Comparison of ENCODE assay signal across 26 mouse cellular contexts in genomic region chr10:79584426-79584825, GRCm38 (mm10). TPM values are rescaled to one million over a fixed set of nuclear protein-coding genes. Genes with fewer than 3 reads are reported as not detected.
DNase-seq lines count a peak whose midpoint lies in the region; ATAC-seq and TF ChIP-seq lines count a peak whose summit lies in the region.
"Had no signal": no experiment of that assay in that cellular context is flagged by ENCODE, and none has a peak within 500 bp of the region (broad histone marks: within the 10 kb centered on the region; RNA-seq: fewer than 3 reads in every experiment).

No protein-coding gene starts in this region.

- no peaks in the 10 kb centered on the region for H3K4me1 ChIP-seq in forebrain, embryonic 11.5 days (replicated peaks; ENCODE audit: control insufficient read depth, insufficient read depth, low read length)
- H3K4me1 ChIP-seq in forebrain, postnatal 0 days (ENCODE audit: insufficient read depth), result no peaks in the 10 kb centered on the region
- H3K4me1 ChIP-seq in midbrain, embryonic 11.5 days (ENCODE audit: control insufficient read depth, insufficient read depth, low read length), result no peaks in the 10 kb centered on the region
- no peaks in the 10 kb centered on the region for H3K4me1 ChIP-seq in midbrain, postnatal 0 days (ENCODE audit: insufficient read depth, low read length)
- H3K4me1 ChIP-seq: embryonic facial prominence, embryonic 15.5 days; forebrain, embryonic 10.5 days; forebrain, embryonic 15.5 days; heart, embryonic 15.5 days; hindbrain, embryonic 10.5 days had no signal

- H3K9ac ChIP-seq in forebrain, embryonic 11.5 days (ENCODE audit: low read length), result no peak overlapping the region
- no peak overlapping the region for H3K9ac ChIP-seq in forebrain, postnatal 0 days
- no peak overlapping the region for H3K9ac ChIP-seq in midbrain, embryonic 11.5 days (ENCODE audit: low read length)
- H3K9ac ChIP-seq in midbrain, postnatal 0 days (replicated peaks; ENCODE audit: low read length, poor library complexity, severe bottlenecking), result no peak overlapping the region
- H3K9ac ChIP-seq: embryonic facial prominence, embryonic 15.5 days; forebrain, embryonic 15.5 days; heart, embryonic 15.5 days; hindbrain, embryonic 14.5 days had no signal

- no peak for TF ChIP-seq CTCF in forebrain, postnatal 0 days (IDR thresholded peaks at IDR 0.05; ENCODE audit: low read depth)
- no peak for TF ChIP-seq CTCF in midbrain, postnatal 0 days (IDR thresholded peaks at IDR 0.05)

- no peak overlapping the region for H3K27ac ChIP-seq in forebrain, embryonic 11.5 days (ENCODE audit: low read depth, low read length)
- H3K27ac ChIP-seq in forebrain, postnatal 0 days (ENCODE audit: low read depth, low read length), result no peak overlapping the region
- no peak overlapping the region for H3K27ac ChIP-seq in midbrain, embryonic 11.5 days (ENCODE audit: low read depth, low read length)
- no peak overlapping the region for H3K27ac ChIP-seq in midbrain, postnatal 0 days (ENCODE audit: low read depth, low read length)
- H3K27ac ChIP-seq: embryonic facial prominence, embryonic 15.5 days; forebrain, embryonic 10.5 days; forebrain, embryonic 15.5 days; heart, embryonic 15.5 days; hindbrain, embryonic 10.5 days; hindbrain, embryonic 14.5 days had no signal

- no peak for ATAC-seq in forebrain, embryonic 11.5 days (replicated peaks; ENCODE audit: low FRiP score)
- no peak for ATAC-seq in forebrain, postnatal 0 days
- ATAC-seq in midbrain, embryonic 11.5 days (ENCODE audit: low FRiP score), result no peak
- no peak for ATAC-seq in midbrain, postnatal 0 days (ENCODE audit: low FRiP score)
- ATAC-seq in neutrophil, adult 5-6 weeks (ENCODE audit: extremely low read depth, insufficient number of reproducible peaks, low FRiP score, poor library complexity, severe bottlenecking), result peak; percentile 33; the same call in 1 of the 2 replicates
- ATAC-seq: forebrain, embryonic 15.5 days had no signal

- WGBS in forebrain, embryonic 11.5 days, result 84% methylated on average over 9 of the region's 9 CpGs
- WGBS in forebrain, postnatal 0 days, result 85% methylated on average over 9 of the region's 9 CpGs
- WGBS in midbrain, embryonic 11.5 days, result 89% methylated on average over 9 of the region's 9 CpGs
- 84% methylated on average over 9 of the region's 9 CpGs for WGBS in midbrain, postnatal 0 days

- peaks cover 2% of the 10 kb centered on the region; the same call in 1 of the 2 replicates for H3K27me3 ChIP-seq in forebrain, embryonic 11.5 days (ENCODE audit: control insufficient read depth, insufficient read depth, low read length)
- H3K27me3 ChIP-seq in forebrain, postnatal 0 days (ENCODE audit: insufficient read depth, low read length), result no peaks in the 10 kb centered on the region
- H3K27me3 ChIP-seq in midbrain, embryonic 11.5 days (ENCODE audit: control insufficient read depth, insufficient read depth, low read length), result no peaks in the 10 kb centered on the region
- H3K27me3 ChIP-seq in midbrain, postnatal 0 days (ENCODE audit: insufficient read depth, low read length), result no peaks in the 10 kb centered on the region
- H3K27me3 ChIP-seq: embryonic facial prominence, embryonic 15.5 days; forebrain, embryonic 15.5 days had no signal

- no peaks in the 10 kb centered on the region for H3K36me3 ChIP-seq in forebrain, embryonic 11.5 days (ENCODE audit: control insufficient read depth, insufficient read depth, low read length)
- no peaks in the 10 kb centered on the region for H3K36me3 ChIP-seq in forebrain, postnatal 0 days (ENCODE audit: insufficient read depth)
- H3K36me3 ChIP-seq in midbrain, embryonic 11.5 days (ENCODE audit: control insufficient read depth, insufficient read depth, low read length), result no peaks in the 10 kb centered on the region; the same call in 1 of the 2 replicates
- H3K36me3 ChIP-seq in midbrain, postnatal 0 days (ENCODE audit: insufficient read depth, low read length), result no peaks in the 10 kb centered on the region
- H3K36me3 ChIP-seq: embryonic facial prominence, embryonic 15.5 days; forebrain, embryonic 10.5 days; forebrain, embryonic 15.5 days; heart, embryonic 15.5 days; hindbrain, embryonic 10.5 days had no signal

- H3K9me3 ChIP-seq in forebrain, embryonic 11.5 days (ENCODE audit: control insufficient read depth, low read length), result no peaks in the 10 kb centered on the region
- H3K9me3 ChIP-seq in forebrain, postnatal 0 days (ENCODE audit: low read length), result no peaks in the 10 kb centered on the region
- no peaks in the 10 kb centered on the region for H3K9me3 ChIP-seq in midbrain, embryonic 11.5 days (ENCODE audit: control insufficient read depth, low read length)
- H3K9me3 ChIP-seq in midbrain, postnatal 0 days (ENCODE audit: low read length), result no peaks in the 10 kb centered on the region
- H3K9me3 ChIP-seq: embryonic facial prominence, embryonic 15.5 days; forebrain, embryonic 10.5 days; forebrain, embryonic 15.5 days; heart, embryonic 15.5 days; hindbrain, embryonic 10.5 days had no signal

- no peak overlapping the region for H3K4me3 ChIP-seq in forebrain, embryonic 11.5 days (ENCODE audit: low read depth, low read length)
- H3K4me3 ChIP-seq in forebrain, postnatal 0 days (ENCODE audit: low read depth, low read length), result no peak overlapping the region
- H3K4me3 ChIP-seq in midbrain, embryonic 11.5 days (ENCODE audit: low read depth, low read length), result no peak overlapping the region
- no peak overlapping the region for H3K4me3 ChIP-seq in midbrain, postnatal 0 days (ENCODE audit: low read depth, low read length)
- H3K4me3 ChIP-seq: embryonic facial prominence, embryonic 15.5 days; erythroblast, embryonic 14.5 days; forebrain, embryonic 10.5 days; forebrain, embryonic 15.5 days; heart, embryonic 15.5 days; hindbrain, embryonic 10.5 days had no signal

- H3K4me2 ChIP-seq in forebrain, embryonic 11.5 days (ENCODE audit: low read depth, low read length, severe bottlenecking), result no peak overlapping the region
- no peak overlapping the region for H3K4me2 ChIP-seq in forebrain, postnatal 0 days (ENCODE audit: low read depth)
- no peak overlapping the region for H3K4me2 ChIP-seq in midbrain, embryonic 11.5 days
- H3K4me2 ChIP-seq in midbrain, postnatal 0 days (ENCODE audit: low read depth, low read length, poor library complexity, severe bottlenecking), result no peak overlapping the region
- H3K4me2 ChIP-seq: embryonic facial prominence, embryonic 15.5 days; forebrain, embryonic 15.5 days; heart, embryonic 15.5 days; hindbrain, embryonic 14.5 days had no signal

- peak; percentile 40 for DNase-seq in forebrain, embryonic 11.5 days (ENCODE audit: low spot score)
- no peak for DNase-seq in forebrain, postnatal 0 days
- DNase-seq in midbrain, embryonic 11.5 days (ENCODE audit: low spot score, missing footprints), result peak; percentile 53
- no peak for DNase-seq in midbrain, postnatal 0 days (ENCODE audit: low spot score)
- DNase-seq in A20 (ENCODE audit: low read depth, low spot score), result peak; percentile 75
- DNase-seq in left cerebral cortex, adult 11 months (ENCODE audit: low spot score), result no peak
- no peak for DNase-seq in T-cell, adult 2 months (ENCODE audit: low spot score)
- DNase-seq: adrenal gland, adult 8-10 months; adrenal gland, postnatal 36 days; cerebellum, adult 2 months; cerebellum, postnatal 10 days; embryo, embryonic 11 days; gastrocnemius, postnatal 14 days had no signal

RNA-seq across cellular contexts. Expression of gene Theg, which starts 2.7 kb away (rescaled TPM):
- not detected in 2 replicates for polyA plus RNA-seq in forebrain, embryonic 11.5 days (2014; fragmentation: Nextera tagmentation; extraction: Ambion mirVana)
- not detected in 2 replicates for total RNA-seq in forebrain, postnatal 0 days (2014; rRNA removed)
- not detected in 2 replicates for polyA plus RNA-seq in forebrain, postnatal 0 days (2015; fragmentation: Nextera tagmentation; extraction: Ambion mirVana)
- polyA plus RNA-seq in midbrain, embryonic 11.5 days (2014; fragmentation: Nextera tagmentation; extraction: Ambion mirVana), result not detected in 2 replicates
- total RNA-seq in midbrain, postnatal 0 days (2014; rRNA removed), result not detected in 2 replicates
- polyA plus RNA-seq in midbrain, postnatal 0 days (2015; fragmentation: Nextera tagmentation; extraction: Ambion mirVana), result not detected in 2 replicates
- not detected in 2 replicates for total RNA-seq in neutrophil, adult 5-6 weeks (2017)
- total RNA-seq: adrenal gland, adult 8-10 months; adrenal gland, postnatal 36 days; common myeloid progenitor, adult 5-6 weeks; ES-E14; gastrocnemius, adult 18-20 months; gastrocnemius, postnatal 14 days; heart, postnatal 25 days had no signal
- polyA plus RNA-seq: cerebellum, adult 2 months; embryonic facial prominence, embryonic 11.5 days; embryonic facial prominence, embryonic 15.5 days; erythroblast, embryonic 14.5 days; forebrain, embryonic 10.5 days; forebrain, embryonic 15.5 days; heart, embryonic 15.5 days; hindbrain, embryonic 10.5 days; hindbrain, embryonic 14.5 days had no signal

RNA-seq across cellular contexts. Expression of gene C2cd4c, which starts 29.4 kb away (rescaled TPM):
- polyA plus RNA-seq in forebrain, embryonic 11.5 days (2014; fragmentation: Nextera tagmentation; extraction: Ambion mirVana), result 0.04 and 0.09 TPM in 2 replicates
- total RNA-seq in forebrain, postnatal 0 days (2014; rRNA removed), result 22.2 and 26.7 TPM in 2 replicates
- 0.65 and 0.69 TPM in 2 replicates for polyA plus RNA-seq in forebrain, postnatal 0 days (2015; fragmentation: Nextera tagmentation; extraction: Ambion mirVana)
- 0.10 and 0.12 TPM in 2 replicates for polyA plus RNA-seq in midbrain, embryonic 11.5 days (2014; fragmentation: Nextera tagmentation; extraction: Ambion mirVana)
- 43.6 and 45.2 TPM in 2 replicates for total RNA-seq in midbrain, postnatal 0 days (2014; rRNA removed)
- polyA plus RNA-seq in midbrain, postnatal 0 days (2015; fragmentation: Nextera tagmentation; extraction: Ambion mirVana), result 1.7 and 1.8 TPM in 2 replicates
- total RNA-seq in neutrophil, adult 5-6 weeks (2017), result not detected in 2 replicates
- total RNA-seq: common myeloid progenitor, adult 5-6 weeks; heart, postnatal 25 days had no signal
- polyA plus RNA-seq: embryonic facial prominence, embryonic 15.5 days; erythroblast, embryonic 14.5 days; forebrain, embryonic 10.5 days; heart, embryonic 15.5 days had no signal

RNA-seq across cellular contexts. Expression of gene Mier2, which starts 29.4 kb away (rescaled TPM):
- polyA plus RNA-seq in forebrain, embryonic 11.5 days (2014; fragmentation: Nextera tagmentation; extraction: Ambion mirVana), result 64.4 and 67.7 TPM in 2 replicates
- total RNA-seq in forebrain, postnatal 0 days (2014; rRNA removed), result 70.0 and 73.0 TPM in 2 replicates
- polyA plus RNA-seq in forebrain, postnatal 0 days (2015; fragmentation: Nextera tagmentation; extraction: Ambion mirVana), result 37.5 and 38.6 TPM in 2 replicates
- 33.0 and 41.8 TPM in 2 replicates for polyA plus RNA-seq in midbrain, embryonic 11.5 days (2014; fragmentation: Nextera tagmentation; extraction: Ambion mirVana)
- 95.6 and 98.8 TPM in 2 replicates for total RNA-seq in midbrain, postnatal 0 days (2014; rRNA removed)
- 43.3 and 46.6 TPM in 2 replicates for polyA plus RNA-seq in midbrain, postnatal 0 days (2015; fragmentation: Nextera tagmentation; extraction: Ambion mirVana)
- 18.9 and 21.2 TPM in 2 replicates for total RNA-seq in neutrophil, adult 5-6 weeks (2017)

RNA-seq across cellular contexts. Expression of gene Plpp2, which starts 50.8 kb away (rescaled TPM):
- polyA plus RNA-seq in forebrain, embryonic 11.5 days (2014; fragmentation: Nextera tagmentation; extraction: Ambion mirVana), result 14.2 and 15.6 TPM in 2 replicates
- total RNA-seq in forebrain, postnatal 0 days (2014; rRNA removed), result 18.5 and 24.1 TPM in 2 replicates
- polyA plus RNA-seq in forebrain, postnatal 0 days (2015; fragmentation: Nextera tagmentation; extraction: Ambion mirVana), result 11.0 and 13.1 TPM in 2 replicates
- 10.5 and 13.4 TPM in 2 replicates for polyA plus RNA-seq in midbrain, embryonic 11.5 days (2014; fragmentation: Nextera tagmentation; extraction: Ambion mirVana)
- 34.6 and 56.9 TPM in 2 replicates for total RNA-seq in midbrain, postnatal 0 days (2014; rRNA removed)
- polyA plus RNA-seq in midbrain, postnatal 0 days (2015; fragmentation: Nextera tagmentation; extraction: Ambion mirVana), result 22.7 and 25.6 TPM in 2 replicates
- 1.8 and 1.9 TPM in 2 replicates for total RNA-seq in neutrophil, adult 5-6 weeks (2017)

RNA-seq across cellular contexts. Expression of gene Shc2, which starts 53.3 kb away (rescaled TPM):
- polyA plus RNA-seq in forebrain, embryonic 11.5 days (2014; fragmentation: Nextera tagmentation; extraction: Ambion mirVana), result 9.4 and 9.9 TPM in 2 replicates
- 45.3 and 54.7 TPM in 2 replicates for total RNA-seq in forebrain, postnatal 0 days (2014; rRNA removed)
- polyA plus RNA-seq in forebrain, postnatal 0 days (2015; fragmentation: Nextera tagmentation; extraction: Ambion mirVana), result 11.3 and 16.9 TPM in 2 replicates
- polyA plus RNA-seq in midbrain, embryonic 11.5 days (2014; fragmentation: Nextera tagmentation; extraction: Ambion mirVana), result 11.4 and 13.0 TPM in 2 replicates
- total RNA-seq in midbrain, postnatal 0 days (2014; rRNA removed), result 74.5 and 78.2 TPM in 2 replicates
- polyA plus RNA-seq in midbrain, postnatal 0 days (2015; fragmentation: Nextera tagmentation; extraction: Ambion mirVana), result 25.9 and 26.2 TPM in 2 replicates
- total RNA-seq in neutrophil, adult 5-6 weeks (2017), result not detected in 2 replicates
- total RNA-seq: common myeloid progenitor, adult 5-6 weeks had no signal
- polyA plus RNA-seq: erythroblast, embryonic 14.5 days had no signal

Comparison
In these comparisons a context has a peak if more than half of its experiments do, and no peak if none do; other contexts are left out.
1. DNase-seq: peak in forebrain, embryonic 11.5 days (single experiment), midbrain, embryonic 11.5 days (single experiment) and A20 (single experiment); none in forebrain, postnatal 0 days (single experiment), midbrain, postnatal 0 days (single experiment), left cerebral cortex, adult 11 months (single experiment) and T-cell, adult 2 months (single experiment).